Mouse (Mus musculus) embryonic fibroblast, embryonic 13.5 days (primary cell): Measurements from ENCODE around the gene Ppp1r15b.
A peak's percentile ranks its signal among the peaks of the same experiment; 100 is the strongest.

Source experiments
- CTCF ChIP-seq: IDR thresholded peaks from 2 replicates; pipeline ENCODE4 v1.5.1; 2011; ENCODE audit warnings: mild to moderate bottlenecking, control low read depth, low read length, moderate library complexity, borderline replicate concordance; ENCODE audit not compliant: insufficient read depth
- POLR2A ChIP-seq: IDR thresholded peaks from 2 replicates; pipeline ENCODE4 v1.6.1; 2011; ENCODE audit warnings: low read depth, mild to moderate bottlenecking, control low read depth, low read length, moderate library complexity

DNA sequence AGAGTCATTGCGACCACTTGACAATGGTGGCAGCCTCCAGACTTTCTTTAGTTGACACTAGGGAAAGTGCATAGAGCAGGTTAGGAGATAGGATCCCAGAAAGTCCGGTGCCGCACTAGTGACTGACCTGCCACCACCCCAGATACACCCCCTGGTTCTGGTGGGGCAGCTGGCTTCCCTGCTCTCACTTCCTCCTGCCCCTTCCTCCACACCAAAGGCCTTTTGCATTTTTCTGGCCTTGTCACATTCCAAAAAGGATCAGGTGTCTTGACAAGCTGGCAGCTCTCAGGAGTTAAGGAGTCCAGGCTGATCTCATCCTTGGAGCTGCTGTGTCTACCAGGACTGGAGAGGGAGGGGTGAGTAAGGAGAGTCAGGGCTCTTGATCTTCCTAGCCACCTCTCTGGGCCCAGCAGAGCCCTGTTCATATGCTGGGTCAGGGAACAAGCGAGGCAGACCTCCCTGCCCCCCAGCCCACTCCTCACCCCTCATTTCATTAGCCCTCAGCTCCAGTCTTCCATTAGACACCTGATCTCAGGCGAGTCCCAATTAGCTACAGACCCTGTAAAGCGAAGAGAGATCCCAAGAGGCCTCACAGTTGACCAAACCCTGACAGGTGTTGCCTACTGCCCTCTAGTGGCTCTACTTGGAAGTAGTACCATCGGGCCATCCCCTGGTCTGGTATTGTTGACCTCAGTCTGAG lies 43.6 kb upstream of the Ppp1r15b start:
- TF ChIP-seq POLR2A (no peak), CTCF (peak; percentile 56; the same call in 1 of the 2 replicates)
